Mouse (Mus musculus) left cerebral cortex, postnatal 14 days (tissue): ENCODE measurements around the gene Hydin. TPM values are rescaled to one million over a fixed set of nuclear protein-coding genes. Genes with fewer than 3 reads are reported as not detected.
A peak's percentile ranks its signal among the peaks of the same experiment; 100 is the strongest.

Experiments
- DNase-seq, 2 experiments: peaks; one replicate each; pipeline ENCODE4 v3.0.0; 2021 to 2022; ENCODE audit warnings: low spot score in 2 of 2, mixed read lengths in 1 of 2
- intact Hi-C: fragments of 180-260 bp; cut with DNase I; formaldehyde crosslinking; loops from one replicate; pipeline ENCODE4 v1.15.1; 2025
- total RNA-seq, 2 experiments: library from RNA; stranded (reverse); gene quantifications; 2 replicates each; pipeline ENCODE4 v1.2.3; 2021

The Hydin gene
- total RNA-seq, 2 experiments from 2014 or later = 0.35 to 0.44 TPM

- intact Hi-C loops = no loop called here
- DNase-seq = no peak
Measured at GRCm38 (mm10) chr8:110617801-110618358, 351.1 kb downstream of the Hydin start.

DNA sequence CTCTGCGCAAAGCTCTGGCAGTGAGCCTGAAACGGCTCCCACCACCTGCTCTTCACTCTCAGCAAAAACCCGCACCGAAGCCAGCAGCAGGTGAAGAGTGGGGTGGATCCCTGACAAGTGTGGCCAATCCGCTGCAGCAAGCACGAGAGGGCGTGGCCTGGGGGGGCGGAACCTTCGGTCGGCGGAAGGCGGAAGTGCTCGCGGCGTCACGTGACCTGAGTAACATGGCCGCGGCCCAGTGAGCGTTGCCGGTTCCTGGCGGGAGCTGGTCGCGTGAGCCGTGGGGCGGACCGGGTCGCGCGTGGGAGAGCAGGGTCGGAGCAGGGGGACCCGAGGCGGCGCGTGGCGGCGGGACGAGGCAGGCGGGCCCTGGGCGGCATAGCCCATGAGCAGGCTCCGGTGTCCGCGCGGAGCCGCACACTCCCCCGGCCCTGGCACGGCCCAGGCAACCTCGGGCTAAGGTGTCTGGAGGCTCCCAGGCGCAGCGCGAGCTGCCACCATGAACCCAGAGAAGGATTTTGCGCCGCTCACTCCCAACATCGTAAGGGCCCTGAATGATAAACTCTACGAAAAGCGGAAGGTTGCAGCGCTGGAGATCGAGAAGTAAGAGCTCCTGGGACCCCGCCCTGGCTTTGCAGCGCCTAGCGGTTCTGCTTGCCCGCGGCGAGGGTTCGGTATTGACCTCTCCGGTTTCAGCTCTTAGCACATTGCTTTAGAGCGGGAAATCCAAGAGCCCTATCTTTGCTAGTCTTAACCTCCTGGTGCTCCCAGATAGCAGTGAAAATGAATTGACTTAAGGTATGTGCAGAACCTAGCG lies 351.8 kb downstream of the Hydin start, which contains the start of gene Vac14:
Gene Vac14, plus strand, starts transcription at position 195 of the 817 bp plus-strand sequence.
- DNase-seq = peak; percentile 97
- intact Hi-C loops = no loop called here

- intact Hi-C loops = no loop called here
- DNase-seq = peak in 1 of 2 experiments; percentile 17
Measured at GRCm38 (mm10) chr8:110619208-110619574, 352.4 kb downstream of the Hydin start.

DNA sequence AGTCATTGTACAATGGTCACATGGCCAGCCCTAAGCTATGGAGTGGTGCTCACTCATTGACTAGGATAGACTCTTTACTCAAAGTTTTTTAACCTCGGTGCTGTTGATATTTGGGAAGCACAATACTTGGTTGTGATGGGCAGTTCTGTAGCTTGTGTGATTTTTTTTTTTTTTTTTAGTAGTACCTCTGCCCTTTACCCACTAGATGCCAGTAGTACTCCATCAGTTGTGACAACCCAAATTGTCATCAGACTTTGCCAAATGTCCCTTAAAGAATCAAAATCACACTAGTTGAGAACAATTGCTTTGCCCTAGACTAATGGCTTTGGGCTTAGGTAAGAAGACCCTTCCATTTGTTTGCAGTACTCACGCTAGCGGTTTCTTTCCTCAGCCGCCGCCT lies 353.1 kb downstream of the Hydin start:
- DNase-seq = no peak

DNA sequence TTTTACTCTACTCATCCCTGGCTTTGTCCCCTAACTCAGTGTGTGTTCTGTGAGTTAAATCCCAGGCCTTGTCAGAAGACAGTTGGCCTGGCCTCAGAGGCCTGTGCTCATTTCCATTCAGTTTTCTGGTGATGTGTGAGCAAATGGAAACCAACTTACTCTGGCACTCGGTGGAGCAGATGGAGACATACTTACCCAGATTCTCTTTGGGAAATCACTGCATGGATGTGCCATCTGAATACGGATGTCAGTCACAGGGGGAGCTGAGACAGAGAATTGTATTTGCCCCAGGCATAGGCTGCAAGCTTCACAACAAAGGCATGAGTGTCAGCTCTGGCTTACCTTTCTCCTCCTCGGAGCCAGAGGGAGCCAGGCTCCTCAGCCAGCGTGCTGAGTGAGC lies 359.7 kb downstream of the Hydin start:
- intact Hi-C loops = no loop called here
- DNase-seq = no peak

More for the DNA sequence above, 353.1 kb downstream of the Hydin start:
- intact Hi-C loops = no loop called here

GRCm38 (mm10) chr8:110629245-110630063 lies 362.7 kb downstream of the Hydin start:
- intact Hi-C loops = no loop called here
- DNase-seq = peak; percentile 70 to 77

GRCm38 (mm10) chr8:110630079-110630478 lies 363.3 kb downstream of the Hydin start:
- DNase-seq = no peak
- intact Hi-C loops = no loop called here

DNA sequence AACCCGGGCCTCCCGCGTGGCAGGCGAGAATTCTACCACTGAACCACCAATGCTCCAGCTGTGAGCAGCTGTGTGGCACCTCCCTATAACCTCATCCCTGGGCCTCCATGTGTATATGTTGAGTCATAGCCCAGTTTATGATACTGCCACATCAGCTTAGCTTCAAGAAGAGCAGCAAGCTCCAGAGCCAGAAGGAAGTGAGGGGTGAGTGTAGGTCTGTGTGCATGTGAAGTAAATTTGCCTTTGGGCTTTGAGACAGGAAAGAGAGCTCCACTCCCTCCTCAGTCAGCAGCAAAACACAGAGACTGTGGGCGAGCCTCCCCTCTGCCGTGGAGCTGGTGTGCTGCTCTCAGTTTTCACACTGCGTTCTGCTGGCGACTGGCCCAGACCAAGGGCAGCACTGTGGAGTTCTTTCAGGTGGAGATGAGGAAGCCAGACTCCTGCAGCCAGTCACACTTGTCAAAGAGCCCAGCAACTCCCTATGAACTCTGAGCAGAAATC lies 363.8 kb downstream of the Hydin start:
- peak; percentile 63 for DNase-seq
- intact Hi-C loops = no loop called here

DNA sequence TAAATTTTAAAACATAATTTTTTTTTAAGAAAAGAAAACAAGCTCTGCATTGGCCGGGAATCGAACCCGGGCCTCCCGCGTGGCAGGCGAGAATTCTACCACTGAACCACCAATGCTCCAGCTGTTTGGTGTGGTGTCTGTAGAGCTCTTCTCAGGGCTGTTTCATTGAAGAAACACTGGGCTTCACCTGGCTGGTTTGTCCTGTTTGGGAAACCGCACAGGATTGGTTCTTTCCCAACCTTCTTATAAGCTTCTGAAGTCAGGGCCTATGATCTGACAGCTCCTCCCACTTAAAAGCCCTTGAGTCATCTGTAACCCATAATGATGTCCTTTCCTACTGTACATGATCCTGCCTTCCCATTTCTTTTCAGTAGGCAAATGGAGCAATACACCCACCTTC lies 364.4 kb downstream of the Hydin start:
- intact Hi-C loops = no loop called here
- DNase-seq = no peak

DNA sequence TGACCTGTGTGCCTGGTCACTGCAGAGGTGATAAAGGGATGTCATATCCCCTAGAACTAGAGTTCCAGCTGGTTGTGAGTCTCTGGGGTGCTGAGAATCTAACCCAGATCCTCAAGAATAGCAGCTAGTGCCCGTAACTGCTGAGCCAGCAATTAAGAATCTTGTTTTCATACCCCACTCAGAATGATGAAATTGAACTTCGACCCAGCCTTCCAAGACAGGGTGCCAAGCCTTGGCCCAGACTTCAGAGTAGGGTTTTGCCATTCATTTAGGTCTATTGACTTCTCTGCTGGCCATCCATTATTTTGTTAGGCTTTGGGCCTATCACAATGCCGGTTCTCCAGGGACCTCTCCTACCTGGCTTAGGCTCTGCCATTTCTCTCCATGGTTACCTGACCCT lies 367.0 kb downstream of the Hydin start:
- intact Hi-C loops = no loop called here
- no peak for DNase-seq

GRCm38 (mm10) chr8:110636182-110636581 lies 369.4 kb downstream of the Hydin start:
- no peak for DNase-seq
- intact Hi-C loops = no loop called here

DNA sequence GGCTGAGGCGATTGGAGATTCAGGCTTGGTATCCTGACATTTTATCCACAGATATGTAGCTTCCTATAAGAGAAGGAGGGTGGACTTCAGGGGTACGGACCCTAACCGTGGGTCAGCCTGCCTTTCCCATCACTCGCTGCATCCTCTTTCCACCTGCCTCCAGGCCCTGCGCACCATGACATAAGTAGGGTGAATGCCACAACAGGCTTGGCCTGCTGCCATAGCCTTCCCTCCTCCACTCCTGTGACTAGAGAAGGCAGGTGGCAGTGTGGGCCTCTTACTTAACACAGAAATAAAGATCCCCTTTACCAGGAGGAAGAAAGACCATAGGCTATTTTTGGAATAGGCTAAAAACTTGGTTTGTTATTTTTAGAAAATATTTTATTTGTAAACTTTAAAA lies 375.6 kb downstream of the Hydin start:
- no peak for DNase-seq
- intact Hi-C loops = no loop called here

- DNase-seq = no peak
- intact Hi-C loops = no loop called here
Measured at GRCm38 (mm10) chr8:110643177-110643576, 376.4 kb downstream of the Hydin start.

- no peak for DNase-seq
- intact Hi-C loops = no loop called here
Measured at GRCm38 (mm10) chr8:110644422-110644821, 377.6 kb downstream of the Hydin start.

GRCm38 (mm10) chr8:110644901-110645300 lies 378.1 kb downstream of the Hydin start:
- intact Hi-C loops = no loop called here
- DNase-seq = no peak

DNA sequence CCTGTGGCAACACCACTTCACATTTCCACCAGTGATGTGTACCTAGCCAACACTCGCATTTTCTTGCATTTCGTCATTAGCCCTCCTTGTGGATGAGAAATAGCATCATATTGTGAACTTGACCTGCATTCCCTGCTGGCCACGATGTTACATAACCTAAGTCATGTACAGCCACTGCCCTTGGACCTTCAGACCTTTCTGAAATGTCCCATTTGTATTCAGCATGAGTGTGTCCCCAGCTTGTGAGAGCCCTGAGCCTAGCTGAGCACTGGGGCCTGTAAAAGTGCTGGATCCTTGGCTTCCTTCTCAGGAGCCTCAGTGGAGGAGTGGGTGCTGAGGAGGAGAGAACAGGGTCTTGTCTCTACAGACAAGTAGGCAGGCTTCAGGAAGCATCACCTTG lies 378.6 kb downstream of the Hydin start:
- intact Hi-C loops = no loop called here
- no peak for DNase-seq

DNA sequence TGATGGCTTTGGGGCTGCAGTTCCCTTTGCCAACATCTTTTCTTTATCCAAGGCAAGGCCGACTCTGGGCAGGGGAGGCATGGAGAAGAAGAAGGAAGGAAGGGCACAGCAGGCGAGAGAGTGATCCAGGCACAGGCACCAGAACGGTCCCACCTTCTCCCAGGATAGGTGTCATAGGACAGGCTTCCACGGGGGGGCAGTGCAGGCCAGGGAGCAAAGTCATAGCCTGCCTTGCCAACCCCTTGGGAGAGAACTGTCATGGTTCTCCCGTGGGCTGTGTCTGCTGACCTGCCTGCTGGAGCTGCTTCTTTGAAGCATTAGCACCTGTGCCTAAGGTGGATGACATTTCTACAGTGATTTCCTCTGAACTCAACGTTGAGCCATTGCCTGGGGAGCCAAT lies 379.3 kb downstream of the Hydin start:
- intact Hi-C loops = loop anchor here (2.0 kb wide), 1 partner anchor 81 kb away; no protein-coding TSS in a partner anchor
- peak; percentile 75 to 80 for DNase-seq

DNA sequence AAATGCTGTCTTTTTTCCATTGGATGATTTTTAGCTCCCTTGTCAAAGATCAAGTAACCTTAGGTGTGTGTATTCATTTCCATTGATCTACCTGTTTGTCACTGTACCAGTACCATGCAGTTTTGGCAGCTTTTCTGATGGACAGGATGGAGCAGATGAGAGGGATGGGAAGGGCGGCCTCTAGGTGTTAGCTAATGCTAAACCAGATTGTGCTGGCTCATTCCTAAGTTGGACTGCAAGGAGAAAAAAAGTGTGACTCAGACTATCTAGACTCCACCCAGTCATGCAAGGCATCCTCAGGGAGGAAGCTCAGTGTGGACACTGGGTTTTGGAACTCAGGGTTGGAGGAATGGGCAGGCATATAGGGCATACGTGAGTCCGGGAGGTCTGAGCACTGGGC lies 381.8 kb downstream of the Hydin start:
- DNase-seq = no peak
- intact Hi-C loops = no loop called here

- intact Hi-C loops = no loop called here
- DNase-seq = no peak
Measured at GRCm38 (mm10) chr8:110649286-110649685, 382.5 kb downstream of the Hydin start.

DNA sequence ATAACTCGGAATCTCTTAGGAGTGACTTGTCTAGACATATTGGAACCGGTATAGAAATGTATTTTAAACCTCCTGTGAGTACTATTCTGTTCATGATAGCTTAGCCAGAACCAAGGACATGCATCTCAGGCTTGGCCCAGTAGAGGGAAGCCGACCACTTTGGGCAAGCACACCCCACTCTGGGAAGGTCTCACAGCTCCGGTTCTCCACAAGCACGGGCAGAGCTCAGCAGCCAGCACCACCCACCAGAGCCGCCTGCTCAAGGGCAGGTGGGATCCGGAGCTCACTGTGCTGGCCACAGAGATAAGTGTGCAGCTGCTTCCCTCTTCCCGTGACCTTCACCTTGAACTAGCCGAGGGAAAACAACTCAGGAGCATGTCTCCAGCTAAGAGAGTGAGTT lies 384.1 kb downstream of the Hydin start:
- peak in 1 of 2 experiments; percentile 79 for DNase-seq
- intact Hi-C loops = no loop called here
